Mouse (Mus musculus) erythroblast, embryonic 14.5 days (primary cell): Measurements from ENCODE around the gene Catip.

Source experiments
- GATA1 ChIP-seq: IDR thresholded peaks from 2 replicates; pipeline ENCODE4 v1.6.1; 2012; ENCODE audit warnings: low read length, inconsistent platforms, mixed read lengths
- TAL1 ChIP-seq: IDR thresholded peaks from 3 replicates; pipeline ENCODE4 v1.6.1; 2012; ENCODE audit warnings: low read length, inconsistent platforms, mixed read lengths

- TF ChIP-seq TAL1 (no peak), GATA1 (no peak)
Observed at GRCm38 (mm10) chr1:74394311-74394710, 32.4 kb downstream of the Catip start.
